Comparison of ENCODE assay signal across 8 mouse cellular contexts in the genomic region with DNA sequence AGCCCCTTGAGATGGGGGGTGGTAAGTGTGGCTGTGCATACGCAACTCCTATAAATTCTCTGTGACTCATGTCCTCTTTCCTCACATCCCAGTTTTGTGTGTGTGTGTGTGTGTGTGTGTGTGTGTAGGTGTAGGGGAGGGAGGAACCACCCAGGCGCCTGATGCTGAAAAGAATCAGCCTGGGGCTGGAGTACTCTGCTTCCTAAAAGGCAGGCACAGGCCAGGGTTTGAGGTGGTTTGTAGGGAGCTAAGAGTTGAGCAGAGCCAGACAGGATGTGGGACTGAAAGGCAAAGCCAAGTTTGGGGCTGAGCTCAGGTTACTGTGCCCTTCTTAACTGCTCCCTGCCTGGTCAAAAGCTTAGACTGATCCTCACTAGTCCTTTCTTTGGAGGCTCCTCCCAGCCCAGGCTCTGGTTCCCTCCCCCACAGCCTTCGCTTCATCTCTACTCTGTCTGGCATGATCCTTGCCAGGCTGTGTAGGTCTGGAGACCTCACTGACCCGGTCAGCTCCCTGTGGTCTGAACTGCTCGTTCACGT. TPM values are rescaled to one million over a fixed set of nuclear protein-coding genes. Genes with fewer than 3 reads are reported as not detected.
DNase-seq lines count a peak whose midpoint lies in the region; ATAC-seq lines count a peak whose summit lies in the region.

No protein-coding gene starts in this region.

- H3K4me1 ChIP-seq in heart, embryonic 16.5 days (ENCODE audit: control insufficient read depth, insufficient read depth, low read length) = peaks cover 60% of the 10 kb centered on the region
- H3K4me1 ChIP-seq in midbrain, embryonic 11.5 days (ENCODE audit: control insufficient read depth, insufficient read depth, low read length) = peaks cover 24% of the 10 kb centered on the region

- no peak for ATAC-seq in heart, embryonic 16.5 days (replicated peaks; ENCODE audit: extremely low read depth, insufficient read depth, low FRiP score)
- ATAC-seq in midbrain, embryonic 11.5 days (ENCODE audit: low FRiP score) = no peak

- peak overlapping the region; percentile 86 for H3K27ac ChIP-seq in heart, embryonic 16.5 days (ENCODE audit: low read length)
- no peak overlapping the region for H3K27ac ChIP-seq in midbrain, embryonic 11.5 days (ENCODE audit: low read depth, low read length)

- peak overlapping the region; percentile 83 for H3K4me3 ChIP-seq in heart, embryonic 16.5 days (ENCODE audit: low read length)
- peak overlapping the region; percentile 49; the same call in 1 of the 2 replicates for H3K4me3 ChIP-seq in midbrain, embryonic 11.5 days (ENCODE audit: low read depth, low read length)

- 17% methylated on average over 6 of the region's 6 CpGs for WGBS in heart, embryonic 16.5 days
- 27% methylated on average over 6 of the region's 6 CpGs for WGBS in midbrain, embryonic 11.5 days

- H3K9me3 ChIP-seq in heart, embryonic 16.5 days (replicated peaks; ENCODE audit: control insufficient read depth, low read length) = no peaks in the 10 kb centered on the region
- H3K9me3 ChIP-seq in midbrain, embryonic 11.5 days (ENCODE audit: control insufficient read depth, low read length) = no peaks in the 10 kb centered on the region

- H3K4me2 ChIP-seq in heart, embryonic 16.5 days (ENCODE audit: low read depth, low read length) = peak overlapping the region; percentile 82
- H3K4me2 ChIP-seq in midbrain, embryonic 11.5 days = peak overlapping the region; percentile 86

- DNase-seq in adrenal gland, postnatal 14 days = peak; percentile 62
- no peak for DNase-seq in adrenal gland, adult 8-10 months
- DNase-seq in embryo, embryonic 10.5 days (ENCODE audit: low spot score) = peak; percentile 82
- peak; percentile 52 to 81 for DNase-seq in kidney, postnatal 25 days
- peak; percentile 90 for DNase-seq in midbrain, embryonic 11.5 days (ENCODE audit: low spot score, missing footprints)
- no peak for DNase-seq in spleen, postnatal 36 days (ENCODE audit: low spot score in 2 of 2)
- DNase-seq in thymus, postnatal 14 days = no peak

- no peaks in the 10 kb centered on the region for H3K27me3 ChIP-seq in heart, embryonic 16.5 days (ENCODE audit: control insufficient read depth, insufficient read depth, low read length)
- peaks cover 5% of the 10 kb centered on the region; the same call in 1 of the 2 replicates for H3K27me3 ChIP-seq in midbrain, embryonic 11.5 days (ENCODE audit: control insufficient read depth, insufficient read depth, low read length)

- H3K9ac ChIP-seq in heart, embryonic 16.5 days (ENCODE audit: low read length) = peak overlapping the region; percentile 88
- peak overlapping the region; percentile 57 for H3K9ac ChIP-seq in midbrain, embryonic 11.5 days (ENCODE audit: low read length)

- peaks cover 13% of the 10 kb centered on the region for H3K36me3 ChIP-seq in heart, embryonic 16.5 days (ENCODE audit: control insufficient read depth, insufficient read depth)
- no peaks in the 10 kb centered on the region for H3K36me3 ChIP-seq in midbrain, embryonic 11.5 days (ENCODE audit: control insufficient read depth, insufficient read depth, low read length)

RNA-seq across cellular contexts. Expression of a gene that starts 2.3 kb away (rescaled TPM):
- 136 and 141 TPM in 2 replicates for total RNA-seq in adrenal gland, postnatal 14 days (2021)
- 100 to 1,000 TPM; 116 to 131 (median 124) TPM for total RNA-seq in adrenal gland, adult 8-10 months (2022)
- 165 TPM in 2 replicates for polyA plus RNA-seq in heart, embryonic 16.5 days (2015; fragmentation: Nextera tagmentation; extraction: Ambion mirVana)
- polyA plus RNA-seq in midbrain, embryonic 11.5 days (2014; fragmentation: Nextera tagmentation; extraction: Ambion mirVana) = 78.2 and 82.0 TPM in 2 replicates

RNA-seq across cellular contexts. Expression of a gene that starts 8.8 kb away (rescaled TPM):
- total RNA-seq in adrenal gland, postnatal 14 days (2021) = 0.90 and 1.9 TPM in 2 replicates
- 1 to 10 TPM in 2 of 4 experiments, under 1 TPM in 2; 0.52 to 2.2 (median 1.1) TPM for total RNA-seq in adrenal gland, adult 8-10 months (2022)
- polyA plus RNA-seq in heart, embryonic 16.5 days (2015; fragmentation: Nextera tagmentation; extraction: Ambion mirVana) = 0.99 and 1.8 TPM in 2 replicates
- polyA plus RNA-seq in midbrain, embryonic 11.5 days (2014; fragmentation: Nextera tagmentation; extraction: Ambion mirVana) = not detected in 2 replicates

RNA-seq across cellular contexts. Expression of a gene that starts 9.6 kb away (rescaled TPM):
- total RNA-seq in adrenal gland, postnatal 14 days (2021) = 5.7 and 10.0 TPM in 2 replicates
- 10 to 100 TPM in 2 of 4 experiments, 1 to 10 TPM in 2; 3.9 to 12.9 (median 9.3) TPM for total RNA-seq in adrenal gland, adult 8-10 months (2022)
- polyA plus RNA-seq in heart, embryonic 16.5 days (2015; fragmentation: Nextera tagmentation; extraction: Ambion mirVana) = 36.9 and 38.9 TPM in 2 replicates
- 0.44 and 0.97 TPM in 2 replicates for polyA plus RNA-seq in midbrain, embryonic 11.5 days (2014; fragmentation: Nextera tagmentation; extraction: Ambion mirVana)

RNA-seq across cellular contexts. Expression of a gene that starts 27.9 kb away (rescaled TPM):
- total RNA-seq in adrenal gland, postnatal 14 days (2021) = 17.8 and 18.4 TPM in 2 replicates
- 10 to 100 TPM; 19.8 to 26.6 (median 23.7) TPM for total RNA-seq in adrenal gland, adult 8-10 months (2022)
- polyA plus RNA-seq in heart, embryonic 16.5 days (2015; fragmentation: Nextera tagmentation; extraction: Ambion mirVana) = 25.4 and 29.7 TPM in 2 replicates
- polyA plus RNA-seq in midbrain, embryonic 11.5 days (2014; fragmentation: Nextera tagmentation; extraction: Ambion mirVana) = 9.5 and 9.9 TPM in 2 replicates

Comparison
In these comparisons a context has a peak if more than half of its experiments do, and no peak if none do; other contexts are left out.
1. DNase-seq: peak in adrenal gland, postnatal 14 days (single experiment), embryo, embryonic 10.5 days (single experiment), kidney, postnatal 25 days (2 of 2) and midbrain, embryonic 11.5 days (single experiment); none in adrenal gland, adult 8-10 months (single experiment), spleen, postnatal 36 days (0 of 2) and thymus, postnatal 14 days (single experiment).